Mouse (Mus musculus): Measurements from ENCODE around the gene Golph3l.

GRCm38 (mm10) chr3:95653473-95654034 lies 64.8 kb downstream of the Golph3l start:
- no peak for TF ChIP-seq POLR2A (IDR thresholded peaks at IDR 0.05; ENCODE audit: extremely low read depth, insufficient read depth, low read length)
- TF ChIP-seq CTCF (IDR thresholded peaks at IDR 0.05; ENCODE audit: low read depth, low read length), result no peak

Measured in liver, adult 2 months (tissue).